Mouse (Mus musculus) urinary bladder, postnatal 25 days (tissue): ENCODE data around the gene Cap2.

Experiments
- DNase-seq: peaks from one replicate; pipeline ENCODE4 v3.0.0; 2022; ENCODE audit warnings: low spot score

Cap2 gene

GRCm38 (mm10) chr13:46695296-46695908, 193.8 kb downstream of the Cap2 start:
- DNase-seq = no peak

GRCm38 (mm10) chr13:46695932-46696331, 194.3 kb downstream of the Cap2 start:
- DNase-seq = no peak

DNA sequence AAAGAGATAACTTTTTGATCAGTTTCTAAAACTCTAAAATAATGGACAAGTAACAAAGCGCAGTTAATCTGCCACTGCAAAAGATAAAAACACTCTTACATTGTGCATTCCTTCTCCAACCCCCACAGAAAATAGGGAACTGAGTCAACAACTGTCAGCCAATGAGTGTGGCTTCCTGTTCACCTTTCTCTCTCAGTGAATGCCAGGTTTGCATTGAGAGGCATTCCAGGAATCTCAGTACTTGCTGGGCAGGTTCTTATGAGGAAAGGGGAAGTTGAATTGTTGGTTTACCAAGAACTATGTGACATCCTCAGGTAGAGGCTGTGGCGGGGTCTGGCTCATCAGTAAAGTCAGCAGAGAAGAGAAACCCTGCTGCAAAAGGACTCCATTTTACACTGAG, 195.1 kb downstream of the Cap2 start:
- DNase-seq = no peak

DNA sequence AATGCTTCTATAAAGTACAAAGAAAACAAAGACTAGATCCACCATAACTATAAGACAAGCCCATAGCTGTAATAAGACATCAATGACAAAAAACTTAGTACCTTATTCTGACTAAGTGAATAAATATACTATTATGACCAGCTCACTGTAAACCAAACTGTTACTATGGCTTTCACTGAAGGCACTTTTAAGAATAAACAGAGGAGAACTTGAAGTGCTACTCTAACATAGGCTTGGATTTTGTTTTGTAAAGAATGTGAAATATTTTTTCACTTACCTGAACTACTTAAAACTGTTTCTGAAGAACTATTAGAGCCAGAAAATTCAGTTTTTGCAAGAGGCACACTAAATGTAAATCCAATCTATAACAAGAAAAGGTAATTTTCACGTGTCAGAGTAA, 197.7 kb downstream of the Cap2 start:
- no peak for DNase-seq
